36 mouse cellular contexts compared by ENCODE assay signal in genomic region chr8:11650021-11650420, GRCm38 (mm10). TPM values are rescaled to one million over a fixed set of nuclear protein-coding genes. Genes with fewer than 3 reads are reported as not detected.
"Had no signal": no experiment of that assay in that cellular context is flagged by ENCODE, and none has a peak within 500 bp of the region (broad histone marks: within the 10 kb centered on the region; RNA-seq: fewer than 3 reads in every experiment).

No protein-coding gene starts in this region.

- DNase-seq: cerebellum, adult 9-11 months; cerebellum, postnatal 10 days; cerebellum, postnatal 14 days; cerebellum, postnatal 25 days; cerebellum, postnatal 36 days; embryo, embryonic 11 days; forebrain, postnatal 0 days; gastrocnemius, adult 2 months; gastrocnemius, postnatal 10 days; gastrocnemius, postnatal 14 days; gastrocnemius, postnatal 25 days; gastrocnemius, postnatal 36 days; heart, adult 11 months; heart, adult 18-20 months; heart, adult 2 months had no signal

- H3K36me3 ChIP-seq: embryonic facial prominence, embryonic 10.5 days; embryonic facial prominence, embryonic 12.5 days; embryonic facial prominence, embryonic 13.5 days; embryonic facial prominence, embryonic 15.5 days; forebrain, embryonic 10.5 days; forebrain, embryonic 12.5 days; forebrain, embryonic 15.5 days; heart, embryonic 10.5 days had no signal

- H3K27ac ChIP-seq: embryonic facial prominence, embryonic 10.5 days; embryonic facial prominence, embryonic 12.5 days; embryonic facial prominence, embryonic 13.5 days; embryonic facial prominence, embryonic 15.5 days; forebrain, embryonic 10.5 days; forebrain, embryonic 12.5 days; forebrain, embryonic 13.5 days; forebrain, embryonic 15.5 days; gastrocnemius, adult 2 months; heart, adult 2 months; heart, embryonic 10.5 days had no signal

- H3K27me3 ChIP-seq: embryonic facial prominence, embryonic 12.5 days; embryonic facial prominence, embryonic 13.5 days; embryonic facial prominence, embryonic 15.5 days; forebrain, embryonic 12.5 days; forebrain, embryonic 13.5 days; forebrain, embryonic 15.5 days had no signal

- H3K4me3 ChIP-seq: embryonic facial prominence, embryonic 10.5 days; embryonic facial prominence, embryonic 12.5 days; embryonic facial prominence, embryonic 13.5 days; embryonic facial prominence, embryonic 15.5 days; erythroblast, embryonic 14.5 days; forebrain, embryonic 10.5 days; forebrain, embryonic 12.5 days; forebrain, embryonic 13.5 days; forebrain, embryonic 15.5 days; gastrocnemius, adult 2 months; heart, adult 2 months; heart, embryonic 10.5 days had no signal

- H3K9ac ChIP-seq: embryonic facial prominence, embryonic 12.5 days; embryonic facial prominence, embryonic 13.5 days; embryonic facial prominence, embryonic 15.5 days; forebrain, embryonic 12.5 days; forebrain, embryonic 13.5 days; forebrain, embryonic 15.5 days; forebrain, postnatal 0 days had no signal

- H3K9me3 ChIP-seq: embryonic facial prominence, embryonic 10.5 days; embryonic facial prominence, embryonic 12.5 days; embryonic facial prominence, embryonic 15.5 days; forebrain, embryonic 10.5 days; forebrain, embryonic 12.5 days; forebrain, embryonic 13.5 days; forebrain, embryonic 15.5 days; heart, embryonic 10.5 days had no signal

- H3K4me1 ChIP-seq: forebrain, embryonic 12.5 days; forebrain, embryonic 13.5 days; forebrain, embryonic 15.5 days had no signal

RNA-seq across cellular contexts. Expression of gene 1700016D06Rik, which starts 50.8 kb away (rescaled TPM):
- total RNA-seq: common myeloid progenitor, adult 5-6 weeks; forebrain, postnatal 0 days; gastrocnemius, adult 18-20 months; gastrocnemius, adult 2 months; gastrocnemius, adult 8-10 months; gastrocnemius, postnatal 10 days; gastrocnemius, postnatal 14 days; gastrocnemius, postnatal 25 days; gastrocnemius, postnatal 36 days; gastrocnemius, postnatal 4 days; granulocyte monocyte progenitor cell, adult 5-6 weeks; heart, adult 18-20 months; heart, adult 2 months; heart, adult 8-10 months had no signal
- polyA plus RNA-seq: cortical plate, adult 2 months; embryonic facial prominence, embryonic 10.5 days; embryonic facial prominence, embryonic 11.5 days; embryonic facial prominence, embryonic 12.5 days; embryonic facial prominence, embryonic 13.5 days; embryonic facial prominence, embryonic 15.5 days; erythroblast, embryonic 14.5 days; forebrain, embryonic 10.5 days; forebrain, embryonic 11.5 days; forebrain, embryonic 12.5 days; forebrain, embryonic 13.5 days; forebrain, embryonic 14.5 days; frontal cortex, adult 2 months; heart, adult 2 months; heart, embryonic 10.5 days had no signal
